Mouse (Mus musculus) layer of hippocampus, adult 2 months (tissue): ENCODE results near the gene Krtap10-10. TPM values are rescaled to one million over a fixed set of nuclear protein-coding genes. Genes with fewer than 3 reads are reported as not detected.

Experiments used
- DNase-seq, 2 experiments: peaks; one replicate each; pipeline ENCODE4 v3.0.0; 2022; ENCODE audit warnings: low spot score in 2 of 2
- H3K27ac ChIP-seq: fragments of 200-600 bp; 2 replicates; pipeline ENCODE4 v1.8.1; 2022
- H3K4me3 ChIP-seq: fragments of 200-600 bp; 2 replicates; pipeline ENCODE4 v1.8.1; 2022; ENCODE audit warnings: mild to moderate bottlenecking
- CTCF ChIP-seq: fragments of 200-600 bp; conservative IDR thresholded peaks from 2 replicates; pipeline ENCODE4 v1.8.1; 2022; ENCODE audit warnings: antibody characterized with exemption, mild to moderate bottlenecking, moderate library complexity
- total RNA-seq, 2 experiments: library from RNA; stranded (reverse); gene quantifications; 2 replicates each; pipeline ENCODE4 v1.2.3; 2021

Krtap10-10 gene
- total RNA-seq, 2 experiments from 2014 or later, result not detected

- no peak for TF ChIP-seq CTCF
- no peak overlapping the region for H3K27ac ChIP-seq
- H3K4me3 ChIP-seq, result no peak overlapping the region
- DNase-seq, result no peak
Observed at GRCm38 (mm10) chr10:77839006-77839405, 3.3 kb downstream of the Krtap10-10 start.

- Histone ChIP-seq H3K27ac (no peak within 1 kb of the TSS), H3K4me3 (no peak within 1 kb of the TSS)
- TF ChIP-seq CTCF, result no peak
- no peak for DNase-seq
Observed at GRCm38 (mm10) chr10:77846503-77846902, 10.8 kb downstream of the Krtap10-10 start, which contains the start of gene Gm36176. Gm36176 (plus strand) TSS chr10:77846803.

- H3K4me3 ChIP-seq, result no peak overlapping the region
- DNase-seq, result no peak
- no peak for TF ChIP-seq CTCF
- H3K27ac ChIP-seq, result no peak overlapping the region
Observed at GRCm38 (mm10) chr10:77846961-77847360, 11.2 kb downstream of the Krtap10-10 start.

- no peak overlapping the region for H3K4me3 ChIP-seq
- H3K27ac ChIP-seq, result no peak overlapping the region
- no peak for TF ChIP-seq CTCF
- no peak for DNase-seq
Observed at GRCm38 (mm10) chr10:77847538-77847937, 11.8 kb downstream of the Krtap10-10 start.

GRCm38 (mm10) chr10:77852559-77852958 lies 16.8 kb downstream of the Krtap10-10 start, which contains the start of gene Gm10318:
Gm10318 (plus strand) TSS chr10:77852859.
- Histone ChIP-seq H3K4me3 (no peak within 1 kb of the TSS), H3K27ac (no peak within 1 kb of the TSS)
- TF ChIP-seq CTCF, result no peak
- DNase-seq, result no peak

GRCm38 (mm10) chr10:77861675-77862074 lies 25.9 kb downstream of the Krtap10-10 start, which contains the start of gene Gm3285:
Gm3285 (plus strand) TSS chr10:77861975.
- Histone ChIP-seq H3K27ac (no peak within 1 kb of the TSS), H3K4me3 (no peak within 1 kb of the TSS)
- DNase-seq, result no peak
- no peak for TF ChIP-seq CTCF

GRCm38 (mm10) chr10:77864067-77864761 lies 28.5 kb downstream of the Krtap10-10 start:
- no peak for TF ChIP-seq CTCF
- H3K27ac ChIP-seq, result no peak overlapping the region
- DNase-seq, result no peak
- H3K4me3 ChIP-seq, result no peak overlapping the region

- H3K27ac ChIP-seq, result no peak overlapping the region
- H3K4me3 ChIP-seq, result no peak overlapping the region
- no peak for TF ChIP-seq CTCF
- DNase-seq, result no peak
Observed at GRCm38 (mm10) chr10:77864762-77865143, 29.0 kb downstream of the Krtap10-10 start.

- H3K27ac ChIP-seq, result no peak overlapping the region
- no peak overlapping the region for H3K4me3 ChIP-seq
- no peak for TF ChIP-seq CTCF
- DNase-seq, result no peak
Observed at GRCm38 (mm10) chr10:77867546-77867945, 31.8 kb downstream of the Krtap10-10 start.

GRCm38 (mm10) chr10:77869651-77870050 lies 33.9 kb downstream of the Krtap10-10 start:
- H3K4me3 ChIP-seq, result no peak overlapping the region
- no peak for DNase-seq
- no peak overlapping the region for H3K27ac ChIP-seq
- no peak for TF ChIP-seq CTCF

- H3K27ac ChIP-seq, result no peak overlapping the region
- peak; percentile 80 for TF ChIP-seq CTCF
- peak in 1 of 2 experiments; percentile 47 for DNase-seq
Observed at GRCm38 (mm10) chr10:77878985-77879384, 43.2 kb downstream of the Krtap10-10 start.

GRCm38 (mm10) chr10:77880305-77880704 lies 44.6 kb downstream of the Krtap10-10 start:
- no peak overlapping the region for H3K27ac ChIP-seq
- DNase-seq, result no peak
- TF ChIP-seq CTCF, result no peak
- no peak overlapping the region for H3K4me3 ChIP-seq

More at GRCm38 (mm10) chr10:77878985-77879384, 43.2 kb downstream of the Krtap10-10 start:
- no peak overlapping the region for H3K4me3 ChIP-seq

- no peak for DNase-seq
- H3K4me3 ChIP-seq, result no peak overlapping the region
- TF ChIP-seq CTCF, result peak; percentile 55
- H3K27ac ChIP-seq, result no peak overlapping the region
Observed at GRCm38 (mm10) chr10:77882553-77882952, 46.8 kb downstream of the Krtap10-10 start.

GRCm38 (mm10) chr10:77886007-77886747 lies 50.4 kb downstream of the Krtap10-10 start:
- no peak overlapping the region for H3K4me3 ChIP-seq
- peak; percentile 52 for TF ChIP-seq CTCF
- no peak for DNase-seq
- H3K27ac ChIP-seq, result no peak overlapping the region

Other genes with a start within 250 kb of the Krtap10-10 start
- gene Sumo3, start 229.8 kb upstream of the Krtap10-10 start, total RNA-seq, result 100 to 1,000 TPM; 131 to 138 TPM
- 10 to 100 TPM; 18.3 to 27.0 TPM for gene Gm49325, start 229.8 kb upstream of the Krtap10-10 start, total RNA-seq
- gene Ube2g2, start 213.7 kb upstream of the Krtap10-10 start, total RNA-seq, result 10 to 100 TPM; 81.6 to 95.4 TPM
- gene Tspear, start 149.4 kb upstream of the Krtap10-10 start, total RNA-seq, result not detected
- gene Gm19402, start 145.2 kb upstream of the Krtap10-10 start, total RNA-seq, result not detected
- not detected for gene Gm9508, start 138.7 kb upstream of the Krtap10-10 start, total RNA-seq
- gene Gm10272, start 129.3 kb upstream of the Krtap10-10 start, total RNA-seq, result not detected
- not detected for gene Gm10024, start 124.5 kb upstream of the Krtap10-10 start, total RNA-seq
- gene Gm10142, start 120.1 kb upstream of the Krtap10-10 start, total RNA-seq, result not detected
- gene Krtap12-1, start 115.3 kb upstream of the Krtap10-10 start, total RNA-seq, result not detected
- gene Gm10100, start 109.5 kb upstream of the Krtap10-10 start, total RNA-seq, result not detected
- not detected for gene Gm18596, start 93.3 kb upstream of the Krtap10-10 start, total RNA-seq
- gene Gm9736, start 84.6 kb upstream of the Krtap10-10 start, total RNA-seq, result not detected
- gene Gm3233, start 76.3 kb upstream of the Krtap10-10 start, total RNA-seq, result not detected
- not detected for gene Gm3238, start 64.6 kb upstream of the Krtap10-10 start, total RNA-seq
- gene Gm7138, start 59.0 kb upstream of the Krtap10-10 start, total RNA-seq, result not detected
- gene Gm3250, start 53.4 kb upstream of the Krtap10-10 start, total RNA-seq, result not detected
- not detected for gene Gm7137, start 47.7 kb upstream of the Krtap10-10 start, total RNA-seq
- gene Gm9639, start 40.9 kb upstream of the Krtap10-10 start, total RNA-seq, result not detected
- gene Gm19668, start 36.8 kb upstream of the Krtap10-10 start, total RNA-seq, result not detected
- not detected for gene Gm9507, start 24.1 kb upstream of the Krtap10-10 start, total RNA-seq
- gene Gm2696, start 21.3 kb upstream of the Krtap10-10 start, total RNA-seq, result not detected
- not detected for gene Krtap10-4, start 8.9 kb upstream of the Krtap10-10 start, total RNA-seq
- not detected for gene Gm36176, start 10.9 kb downstream of the Krtap10-10 start, total RNA-seq
- gene Gm10318, start 16.9 kb downstream of the Krtap10-10 start, total RNA-seq, result not detected
- not detected for gene Gm3285, start 26.0 kb downstream of the Krtap10-10 start, total RNA-seq
- 1 to 10 TPM; 3.6 to 3.7 TPM for gene Lrrc3, start 66.6 kb downstream of the Krtap10-10 start, total RNA-seq
- 10 to 100 TPM; 37.4 to 41.5 TPM for gene Trpm2, start 134.6 kb downstream of the Krtap10-10 start, total RNA-seq
- gene 1810043G02Rik, start 142.6 kb downstream of the Krtap10-10 start, total RNA-seq, result 10 to 100 TPM; 37.1 to 44.4 TPM
- gene Pfkl, start 174.1 kb downstream of the Krtap10-10 start, total RNA-seq, result 100 to 1,000 TPM; 232 to 233 TPM
- gene Dnmt3l, start 206.0 kb downstream of the Krtap10-10 start, total RNA-seq, result not detected
- gene Aire, start 207.7 kb downstream of the Krtap10-10 start, total RNA-seq, result under 1 TPM; 0.46 to 0.54 TPM
- gene Icosl, start 233.4 kb downstream of the Krtap10-10 start, total RNA-seq, result 10 to 100 TPM in 1 of 2 experiments, 1 to 10 TPM in 1; 8.4 to 11.2 TPM